Mouse (Mus musculus) erythroblast, embryonic 14.5 days (primary cell): ENCODE data around the gene Kdm5a.

Experiments used
- GATA1 ChIP-seq: IDR thresholded peaks from 2 replicates; pipeline ENCODE4 v1.6.1; 2012; ENCODE audit warnings: low read length, inconsistent platforms, mixed read lengths
- TAL1 ChIP-seq: IDR thresholded peaks from 3 replicates; pipeline ENCODE4 v1.6.1; 2012; ENCODE audit warnings: low read length, inconsistent platforms, mixed read lengths

DNA sequence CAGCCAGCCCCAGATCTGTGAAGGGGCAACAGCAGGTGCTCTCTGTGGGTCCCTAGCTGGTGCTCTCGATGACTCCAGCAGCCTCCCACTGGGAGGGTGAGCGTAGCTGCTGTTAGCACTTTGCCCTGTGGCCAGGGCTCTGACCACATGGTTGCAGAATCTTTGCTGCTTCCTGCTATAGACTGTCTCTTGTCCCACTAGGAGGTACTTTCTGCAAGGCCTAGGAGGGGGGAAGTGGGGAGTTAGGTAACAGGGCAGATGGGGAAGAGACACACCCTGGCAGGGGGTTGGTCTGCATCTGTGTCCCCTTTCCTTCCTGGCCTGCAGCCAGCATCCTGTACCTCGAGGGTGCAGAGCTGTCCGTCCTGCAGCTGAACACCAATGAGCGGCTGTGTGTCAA is 109.5 kb downstream of the Kdm5a start:
- no peak for TF ChIP-seq GATA1
- TF ChIP-seq TAL1, result no peak
